Mouse (Mus musculus) embryonic fibroblast, embryonic 13.5 days (primary cell): Measurements from ENCODE around the gene Gm5148.

ENCODE experiments used
- CTCF ChIP-seq: IDR thresholded peaks from 2 replicates; pipeline ENCODE4 v1.5.1; 2011; ENCODE audit warnings: mild to moderate bottlenecking, control low read depth, low read length, moderate library complexity, borderline replicate concordance; ENCODE audit not compliant: insufficient read depth
- POLR2A ChIP-seq: IDR thresholded peaks from 2 replicates; pipeline ENCODE4 v1.6.1; 2011; ENCODE audit warnings: low read depth, mild to moderate bottlenecking, control low read depth, low read length, moderate library complexity

DNA sequence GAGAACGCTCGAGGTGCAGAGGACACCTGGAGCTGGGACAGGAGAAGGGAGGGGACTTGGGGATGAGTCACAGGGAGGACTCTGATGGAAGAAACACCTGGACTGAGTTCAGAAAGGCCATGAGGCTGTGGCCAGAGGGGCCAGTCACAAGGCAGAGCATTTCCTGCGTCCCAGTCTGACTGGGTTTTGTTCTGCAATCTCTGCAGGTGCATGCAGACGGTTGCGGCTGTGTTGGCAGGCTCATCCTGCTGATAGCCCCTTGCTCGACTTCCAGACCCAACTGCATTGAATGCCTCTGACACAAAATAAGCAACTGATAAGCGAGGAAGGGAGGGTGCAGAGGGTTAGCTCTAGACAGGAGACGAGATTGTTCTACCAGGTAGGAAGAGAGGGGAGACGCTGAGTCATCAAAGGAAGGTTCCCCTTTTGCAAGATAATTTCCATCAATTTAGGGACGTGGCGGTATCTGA is 49.2 kb downstream of the Gm5148 start:
- TF ChIP-seq POLR2A (no peak), CTCF (no peak)
